Mouse (Mus musculus) heart, embryonic 10.5 days (tissue): Measurements from ENCODE around the gene Eif4a3. TPM values are rescaled to one million over a fixed set of nuclear protein-coding genes. Genes with fewer than 3 reads are reported as not detected.
"Not testable (repeated sequence)": the region's sequence is repeated elsewhere in the genome, so short reads cannot be mapped to it uniquely, and the experiment has no call there.

Experiments
- DNase-seq: peaks from one replicate; pipeline ENCODE4 v3.0.0-alpha.2; 2017; ENCODE audit warnings: low spot score
- H3K27ac ChIP-seq: fragments of 300-500 bp; sonication (generic); 2 replicates; pipeline ENCODE4 v1.5.1; 2016; ENCODE audit warnings: mild to moderate bottlenecking
- H3K27me3 ChIP-seq: fragments of 300-500 bp; sonication (generic); 2 replicates; pipeline ENCODE4 v1.6.1; 2016; ENCODE audit warnings: mild to moderate bottlenecking; ENCODE audit not compliant: poor library complexity, insufficient read depth, severe bottlenecking
- H3K36me3 ChIP-seq: fragments of 300-500 bp; sonication (generic); 2 replicates; pipeline ENCODE4 v1.6.1; 2016; ENCODE audit warnings: mild to moderate bottlenecking, moderate library complexity
- H3K4me1 ChIP-seq: fragments of 300-500 bp; sonication (generic); 2 replicates; pipeline ENCODE4 v1.6.1; 2016; ENCODE audit warnings: mild to moderate bottlenecking
- H3K4me3 ChIP-seq: fragments of 300-500 bp; sonication (generic); 2 replicates; pipeline ENCODE4 v1.5.1; 2016; ENCODE audit warnings: mild to moderate bottlenecking, moderate library complexity
- H3K9me3 ChIP-seq: fragments of 300-500 bp; sonication (generic); 2 replicates; pipeline ENCODE4 v1.6.1; 2016; ENCODE audit warnings: mild to moderate bottlenecking, moderate library complexity
- WGBS: fragments of 180-500 bp; shearing (Covaris S2); methylation state at CpG from one replicate; pipeline ENCODE4 v1.1.7; 2016; 5-methylcytosine and 5-hydroxymethylcytosine counted together
- polyA plus RNA-seq: library from polyadenylated mRNA; unstranded; fragments of >200 nt; fragmentation: Nextera tagmentation; extraction: Ambion mirVana; gene quantifications from 2 replicates; pipeline ENCODE4 v1.2.1, GENCODE M21; 2016

The Eif4a3 gene
- polyA plus RNA-seq, 1 experiment from 2014 or later: 405 TPM

DNA sequence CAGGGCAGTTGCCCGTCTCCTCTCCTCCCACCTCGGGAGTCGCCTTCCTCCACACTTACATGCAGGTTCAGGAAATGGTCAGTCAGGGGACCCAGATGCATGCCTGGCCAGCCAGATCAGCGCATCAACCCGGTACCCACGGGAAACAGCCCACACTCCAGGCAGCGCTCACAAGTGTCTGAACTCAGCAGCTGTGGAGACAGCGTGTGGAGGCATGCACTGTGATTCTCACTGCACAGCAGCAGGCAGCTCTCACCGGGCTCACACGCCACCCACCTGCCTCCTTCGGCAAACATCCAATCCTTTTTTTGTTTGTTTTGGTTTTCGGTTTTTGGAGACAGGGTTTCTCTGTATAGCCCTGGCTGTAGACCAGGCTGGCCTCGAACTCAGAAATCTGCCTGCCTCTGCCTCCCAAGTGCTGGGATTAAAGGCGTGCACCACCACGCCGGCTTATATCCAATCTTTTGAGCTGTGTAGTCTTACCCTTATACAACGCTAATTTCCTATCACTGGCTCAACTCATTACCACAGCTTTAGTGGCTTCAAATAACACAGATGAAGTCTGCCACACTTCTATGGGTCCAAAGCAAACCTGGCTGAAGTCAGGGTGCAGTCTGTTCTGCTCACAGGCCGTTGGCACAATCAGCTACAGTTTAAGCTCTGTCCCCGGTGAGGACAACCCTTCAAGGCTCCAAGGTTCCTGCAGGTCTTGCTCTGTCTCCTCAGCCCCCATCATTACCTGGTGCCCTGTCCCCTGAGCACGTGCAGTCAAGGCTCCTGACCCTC lies 12.5 kb downstream of the Eif4a3 start:
- no peak for DNase-seq
- Histone ChIP-seq H3K9me3 (no peaks in the 10 kb centered on the region), H3K4me3 (no peak overlapping the region), H3K27me3 (no peaks in the 10 kb centered on the region), H3K4me1 (peaks cover 27% of the 10 kb centered on the region), H3K27ac (no peak overlapping the region), H3K36me3 (peaks cover 89% of the 10 kb centered on the region)
- 88% methylated on average over 20 of the region's 20 CpGs for WGBS

DNA sequence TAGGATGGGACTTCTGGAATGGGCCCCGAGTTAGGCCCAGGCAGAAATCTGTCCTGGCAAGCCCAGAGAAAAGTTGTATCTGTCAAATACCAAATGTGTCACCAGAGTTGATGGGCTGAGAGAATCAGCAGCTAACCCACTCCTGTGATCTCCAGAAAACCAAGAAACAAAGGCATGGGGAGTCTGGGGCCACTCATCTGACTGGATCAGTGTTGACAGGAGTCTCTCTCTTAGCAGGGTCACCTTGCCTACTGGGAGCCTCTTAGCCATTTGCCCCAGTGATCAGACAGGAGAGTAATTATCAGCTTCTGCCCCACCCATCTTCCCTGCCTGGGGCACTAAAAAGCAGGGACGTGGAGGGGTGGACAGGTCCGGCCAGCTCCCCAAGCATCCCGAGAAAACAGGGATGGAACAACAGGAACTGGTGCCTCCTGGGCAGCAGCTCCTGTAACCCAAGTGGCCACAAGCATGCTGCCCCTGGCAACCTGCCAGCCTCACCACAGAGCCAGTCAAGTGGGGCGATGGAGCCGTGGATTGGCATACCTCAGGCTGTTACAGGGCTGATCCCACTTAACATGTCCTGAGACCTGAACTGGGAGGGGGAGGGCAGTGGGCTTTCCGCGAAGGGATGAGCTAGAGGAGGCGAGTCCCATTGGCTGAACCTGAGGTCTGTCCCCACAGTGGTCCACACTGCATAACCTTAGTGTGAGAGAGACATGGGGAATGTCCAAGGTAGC lies 13.9 kb downstream of the Eif4a3 start:
- WGBS: 41% methylated on average over 9 of the region's 9 CpGs
- Histone ChIP-seq H3K4me1 (peaks cover 27% of the 10 kb centered on the region), H3K27me3 (no peaks in the 10 kb centered on the region), H3K9me3 (no peaks in the 10 kb centered on the region), H3K36me3 (peaks cover 87% of the 10 kb centered on the region), H3K27ac (peak overlapping the region; percentile 72), H3K4me3 (no peak overlapping the region)
- DNase-seq: no peak

DNA sequence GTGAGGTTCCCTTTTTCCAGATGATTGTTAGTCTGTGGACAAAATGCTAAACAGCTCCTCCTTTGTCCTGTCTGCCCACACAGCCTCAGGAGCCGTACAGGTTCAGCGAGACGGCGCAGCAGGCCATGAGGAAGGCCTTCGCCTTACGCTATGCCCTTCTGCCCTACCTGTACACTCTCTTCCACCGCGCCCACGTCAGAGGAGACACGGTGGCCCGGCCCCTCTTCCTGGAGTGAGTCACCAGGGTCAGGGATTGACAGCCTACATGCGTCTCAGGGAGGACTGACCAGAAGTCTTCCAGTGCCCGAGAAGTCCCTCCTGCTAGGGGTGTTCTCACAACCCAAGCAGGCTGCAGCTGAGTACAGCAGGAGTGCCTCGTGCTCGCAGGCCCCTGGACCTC lies 18.9 kb downstream of the Eif4a3 start:
- H3K4me3 ChIP-seq: no peak overlapping the region
- no peaks in the 10 kb centered on the region for H3K9me3 ChIP-seq
- DNase-seq: no peak
- H3K27ac ChIP-seq: no peak overlapping the region
- no peaks in the 10 kb centered on the region for H3K27me3 ChIP-seq
- 84% methylated on average over 15 of the region's 15 CpGs for WGBS
- peaks cover 76% of the 10 kb centered on the region for H3K36me3 ChIP-seq
- peaks cover 17% of the 10 kb centered on the region for H3K4me1 ChIP-seq

DNA sequence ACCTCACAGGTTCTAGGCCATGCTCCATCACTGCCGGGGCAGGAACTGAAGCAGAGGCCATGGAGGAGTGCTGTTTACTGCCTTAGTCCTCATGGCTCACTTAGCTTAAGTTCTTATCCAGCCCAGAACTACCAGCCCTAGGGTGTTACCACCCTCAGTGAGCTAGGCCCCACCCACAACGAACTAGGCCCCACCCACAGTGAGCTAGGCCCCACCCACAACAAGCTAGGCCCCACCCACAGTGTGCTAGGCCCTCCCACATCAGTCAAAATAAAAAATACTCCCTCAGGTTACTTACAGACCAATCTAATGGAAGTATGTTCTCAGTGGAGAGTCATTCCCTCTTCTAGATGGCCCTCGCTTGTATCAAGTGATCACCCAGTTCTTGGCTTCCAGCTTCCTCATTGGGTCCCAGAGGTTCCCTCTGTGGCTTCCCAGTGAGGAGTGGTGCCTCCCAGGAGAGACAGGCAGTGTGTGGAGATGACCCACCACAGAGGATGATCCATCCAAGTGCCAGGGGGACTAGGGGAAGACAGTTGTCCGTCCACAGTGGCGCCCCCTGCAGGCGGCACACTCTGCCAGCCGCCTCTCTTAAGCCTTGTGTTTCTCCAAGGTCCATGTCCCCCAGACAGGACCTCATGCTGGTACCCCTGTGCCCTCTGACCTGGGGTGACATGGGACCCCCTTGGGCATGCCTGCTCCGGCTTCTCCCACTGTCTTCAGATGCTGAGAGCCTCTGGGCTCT lies 26.5 kb downstream of the Eif4a3 start:
- Histone ChIP-seq H3K27me3 (no peaks in the 10 kb centered on the region), H3K4me3 (no peak overlapping the region), H3K27ac (no peak overlapping the region), H3K36me3 (peaks cover 71% of the 10 kb centered on the region), H3K9me3 (no peaks in the 10 kb centered on the region), H3K4me1 (peaks cover 32% of the 10 kb centered on the region)
- 82% methylated on average over 8 of the region's 8 CpGs for WGBS
- DNase-seq: no peak

DNA sequence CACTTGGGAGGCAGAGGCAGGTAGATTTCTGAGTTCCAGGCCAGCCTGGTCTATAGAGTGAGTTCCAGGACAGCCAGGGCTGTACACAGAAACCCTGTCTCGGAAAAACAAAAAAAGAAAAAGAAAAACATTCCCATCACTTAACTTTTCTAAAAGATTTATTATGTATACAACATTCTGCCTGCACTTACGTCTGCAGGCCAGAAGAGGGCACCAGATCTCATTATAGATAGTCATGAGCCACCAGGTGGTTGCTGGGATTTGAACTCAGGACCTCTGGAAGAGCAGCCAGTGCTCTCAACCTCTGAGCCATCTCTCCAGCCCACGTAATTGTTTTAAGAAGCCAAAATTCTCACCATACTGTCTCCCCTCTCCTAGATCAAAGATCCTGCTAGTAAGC lies 27.4 kb downstream of the Eif4a3 start:
- not testable (repeated sequence) for DNase-seq, H3K9me3 ChIP-seq, H3K4me3 ChIP-seq, H3K27me3 ChIP-seq, H3K27ac ChIP-seq
- 66% methylated on average over 3 of the region's 3 CpGs for WGBS
- Histone ChIP-seq H3K36me3 (peaks cover 63% of the 10 kb centered on the region), H3K4me1 (peaks cover 40% of the 10 kb centered on the region)

DNA sequence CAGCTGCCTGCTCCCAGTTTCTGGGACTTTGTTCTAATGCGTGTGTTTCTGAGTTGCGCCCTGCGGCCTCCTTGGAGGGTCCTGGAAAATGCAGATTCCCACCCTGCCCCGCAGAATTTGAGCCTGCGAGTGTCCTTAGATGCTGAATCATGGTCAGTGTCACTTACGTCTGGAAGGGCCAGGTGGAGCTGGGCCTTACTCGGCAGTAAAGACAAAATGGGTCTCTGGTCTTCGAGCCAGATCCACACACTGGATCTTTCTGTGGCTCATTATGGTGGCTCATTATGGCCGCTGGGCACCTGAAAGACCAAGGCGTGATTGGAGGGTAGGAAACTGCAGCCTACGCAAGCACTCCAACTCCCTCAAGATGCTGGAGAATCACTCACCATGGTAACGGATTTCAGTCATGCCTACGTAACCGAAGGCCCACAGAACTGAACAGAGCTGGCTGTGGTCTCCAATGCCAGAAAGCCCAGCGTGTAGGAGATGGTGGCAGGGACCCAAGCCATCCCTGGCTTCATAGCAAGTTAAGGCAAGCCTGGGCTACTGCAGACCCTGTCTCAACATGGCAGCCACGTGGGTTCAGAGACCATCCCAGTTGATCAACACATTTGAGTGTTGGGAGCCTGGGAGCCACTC lies 31.2 kb downstream of the Eif4a3 start:
- Histone ChIP-seq H3K9me3 (no peaks in the 10 kb centered on the region), H3K36me3 (peaks cover 35% of the 10 kb centered on the region), H3K27ac (peak overlapping the region; percentile 91), H3K27me3 (no peaks in the 10 kb centered on the region), H3K4me3 (peak overlapping the region; percentile 83), H3K4me1 (peaks cover 44% of the 10 kb centered on the region)
- 89% methylated on average over 16 of the region's 16 CpGs for WGBS
- no peak for DNase-seq

DNA sequence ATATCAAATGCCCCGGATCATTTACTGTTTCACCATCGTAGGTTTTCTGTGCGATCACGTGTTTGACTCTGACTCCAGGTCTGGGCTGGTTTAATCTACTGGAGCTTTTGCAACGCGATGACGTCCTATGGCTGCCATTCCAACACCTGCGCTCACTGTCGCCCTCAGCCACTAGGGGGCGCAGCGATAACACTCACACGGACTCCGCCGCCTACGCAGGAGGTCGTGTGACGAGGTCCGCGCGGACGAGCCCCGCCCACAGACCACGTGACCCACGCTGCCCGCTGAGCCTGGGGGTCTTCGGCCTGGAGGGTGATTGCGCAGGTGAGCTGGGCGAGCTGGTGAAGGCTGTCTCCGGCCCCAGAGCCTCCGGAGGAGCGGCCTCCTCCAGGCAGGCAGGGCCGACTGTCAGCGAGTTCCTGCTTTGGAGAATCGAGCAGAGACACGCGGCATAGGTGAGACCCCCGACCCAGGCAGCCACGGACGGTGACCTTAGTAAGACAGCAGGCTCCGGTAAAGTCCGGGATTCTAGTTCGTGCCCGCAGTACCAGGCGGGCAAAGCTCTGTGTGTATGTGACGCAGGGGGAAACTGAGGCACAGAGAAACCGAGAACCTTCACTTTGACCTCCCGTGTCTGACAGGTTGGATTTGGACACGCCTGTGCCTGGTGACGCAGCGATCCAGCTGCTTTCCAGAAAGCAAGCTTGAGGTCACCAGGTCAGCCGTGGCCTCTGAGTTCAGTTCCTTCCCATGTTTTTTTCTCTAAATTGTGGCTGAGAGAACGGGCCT lies 31.9 kb downstream of the Eif4a3 start, which contains the start of gene Gaa:
Gaa (plus strand) TSS at position 120 of the 789 bp plus-strand sequence.
- peak; percentile 97 for DNase-seq
- H3K36me3 ChIP-seq: peaks cover 28% of the 10 kb centered on the region
- 4% methylated on average over 52 of the region's 52 CpGs for WGBS
- no peaks in the 10 kb centered on the region for H3K27me3 ChIP-seq
- peak within 1 kb of the TSS; percentile 91 for H3K27ac ChIP-seq
- peak within 1 kb of the TSS; percentile 83 for H3K4me3 ChIP-seq
- H3K4me1 ChIP-seq: peaks cover 44% of the 10 kb centered on the region
- no peaks in the 10 kb centered on the region for H3K9me3 ChIP-seq

DNA sequence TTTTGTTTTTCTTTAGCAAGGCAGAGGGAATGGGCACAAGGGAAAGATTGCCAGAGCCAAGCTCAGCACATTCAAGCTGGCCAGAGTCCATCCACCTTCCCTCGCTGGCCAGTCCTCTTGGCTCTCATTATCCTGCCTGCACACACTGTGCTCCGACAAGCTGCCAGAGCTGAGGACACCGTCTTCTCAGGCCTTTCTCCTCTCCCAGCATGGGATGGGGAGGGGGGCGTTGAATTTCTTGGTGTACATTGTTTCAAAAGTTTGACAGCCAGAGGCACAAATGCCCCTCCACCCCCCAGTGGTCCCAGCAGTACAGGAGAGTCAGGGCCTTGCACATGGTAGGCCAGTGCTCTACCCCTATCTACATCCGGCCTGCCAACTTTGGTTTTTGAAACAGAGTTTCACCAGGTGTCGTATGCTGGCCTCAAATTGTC lies 32.6 kb downstream of the Eif4a3 start:
- peaks cover 22% of the 10 kb centered on the region for H3K36me3 ChIP-seq
- DNase-seq: no peak
- no peaks in the 10 kb centered on the region for H3K9me3 ChIP-seq
- peak overlapping the region; percentile 83; the same call in 1 of the 2 replicates for H3K4me3 ChIP-seq
- H3K27ac ChIP-seq: peak overlapping the region; percentile 91; the same call in 1 of the 2 replicates
- WGBS: 57% methylated on average over 6 of the region's 6 CpGs
- H3K27me3 ChIP-seq: no peaks in the 10 kb centered on the region
- H3K4me1 ChIP-seq: peaks cover 44% of the 10 kb centered on the region

DNA sequence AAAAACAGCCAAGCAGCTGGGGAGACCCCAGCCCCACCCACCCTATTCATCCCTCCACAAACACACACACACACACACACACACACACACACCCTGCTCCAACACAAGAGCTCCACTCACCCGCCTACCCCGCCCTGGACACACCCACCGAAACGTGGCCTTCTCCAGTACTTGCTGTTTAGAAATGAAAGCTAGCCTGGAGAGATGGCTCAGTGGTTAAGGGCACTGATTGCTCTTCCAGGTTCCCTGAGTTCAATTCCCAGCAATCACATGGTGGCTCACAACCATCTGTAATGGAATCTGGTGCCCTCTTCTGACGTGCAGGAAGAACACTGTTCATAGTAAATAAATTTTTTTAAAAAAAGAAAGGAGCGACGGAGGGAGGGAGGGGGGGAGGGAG lies 34.1 kb downstream of the Eif4a3 start:
- Histone ChIP-seq H3K9me3 (no peaks in the 10 kb centered on the region), H3K36me3 (peaks cover 13% of the 10 kb centered on the region), H3K27ac (no peak overlapping the region), H3K4me3 (no peak overlapping the region), H3K4me1 (peaks cover 36% of the 10 kb centered on the region), H3K27me3 (no peaks in the 10 kb centered on the region)
- WGBS: 75% methylated on average over 7 of the region's 7 CpGs
- no peak for DNase-seq

DNA sequence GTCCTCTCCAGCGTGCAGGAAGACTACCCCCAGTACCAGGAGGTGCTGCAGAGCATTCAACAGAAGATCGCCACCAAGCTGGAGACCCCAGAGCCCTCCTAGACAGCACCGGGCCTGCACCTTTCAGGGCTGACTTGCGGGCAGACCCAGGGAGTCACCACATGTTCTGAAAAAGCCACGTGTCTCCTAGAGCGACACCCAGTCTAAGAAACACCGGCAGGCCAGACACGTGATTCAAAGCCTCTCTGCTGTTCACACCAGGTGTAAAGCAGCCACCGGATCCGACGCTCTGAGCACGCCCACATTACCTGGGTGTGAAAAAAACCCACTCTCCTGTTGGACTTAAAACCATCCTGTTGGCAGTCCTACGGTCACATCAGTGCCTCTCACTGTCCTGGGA lies 35.5 kb downstream of the Eif4a3 start:
- Histone ChIP-seq H3K4me3 (no peak overlapping the region), H3K27ac (no peak overlapping the region), H3K36me3 (no peaks in the 10 kb centered on the region), H3K9me3 (no peaks in the 10 kb centered on the region), H3K27me3 (no peaks in the 10 kb centered on the region), H3K4me1 (peaks cover 22% of the 10 kb centered on the region)
- WGBS: 86% methylated on average over 13 of the region's 13 CpGs
- no peak for DNase-seq

DNA sequence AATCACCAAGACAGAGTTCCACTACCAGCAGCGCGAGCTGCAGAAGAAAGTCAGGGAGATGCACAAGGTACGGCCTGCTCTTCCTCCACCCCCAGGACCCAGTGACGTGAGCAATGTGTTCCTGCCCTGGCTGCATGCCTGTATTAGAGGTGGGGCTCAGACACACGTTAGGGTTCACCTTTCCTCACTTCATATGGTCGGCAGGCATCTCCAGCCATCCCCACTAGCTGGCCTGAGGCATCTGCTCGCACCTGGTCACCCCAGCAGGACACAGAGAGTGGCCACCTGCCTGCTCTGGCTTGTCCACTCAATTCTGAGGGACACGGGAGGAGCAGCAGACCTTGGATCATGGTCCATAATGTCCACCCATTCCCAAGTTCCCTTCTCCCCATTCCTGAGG lies 39.9 kb downstream of the Eif4a3 start:
- H3K36me3 ChIP-seq: no peaks in the 10 kb centered on the region
- no peaks in the 10 kb centered on the region for H3K27me3 ChIP-seq
- WGBS: 82% methylated on average over 8 of the region's 8 CpGs
- no peak overlapping the region for H3K4me3 ChIP-seq
- DNase-seq: no peak
- peaks cover 12% of the 10 kb centered on the region for H3K4me1 ChIP-seq
- H3K27ac ChIP-seq: no peak overlapping the region
- H3K9me3 ChIP-seq: no peaks in the 10 kb centered on the region
